Mouse (Mus musculus) gastrocnemius, adult 2 months (tissue): Measurements from ENCODE around the gene Mrvi1. TPM values are rescaled to one million over a fixed set of nuclear protein-coding genes. Genes with fewer than 3 reads are reported as not detected.
"Not testable (repeated sequence)": the region's sequence is repeated elsewhere in the genome, so short reads cannot be mapped to it uniquely, and the experiment has no call there.

ENCODE experiments used
- DNase-seq: peaks from one replicate; pipeline ENCODE4 v3.0.0; 2022
- H3K27ac ChIP-seq: fragments of 200-600 bp; 2 replicates; pipeline ENCODE4 v1.8.1; 2022; ENCODE audit warnings: mild to moderate bottlenecking
- H3K4me3 ChIP-seq: fragments of 200-600 bp; 2 replicates; pipeline ENCODE4 v1.8.1; 2022; ENCODE audit warnings: mild to moderate bottlenecking, moderate library complexity
- CTCF ChIP-seq: fragments of 200-600 bp; IDR thresholded peaks from 2 replicates; pipeline ENCODE4 v1.8.1; 2022; ENCODE audit warnings: antibody characterized with exemption, mild to moderate bottlenecking, moderate library complexity
- intact Hi-C: fragments of 180-260 bp; cut with DNase I; formaldehyde crosslinking; loops from one replicate; pipeline ENCODE4 v1.15.1; 2025
- total RNA-seq, 2 experiments: library from RNA; stranded (reverse); gene quantifications; 2 replicates each; pipeline ENCODE4 v1.2.3; 2021

Mrvi1 gene
- total RNA-seq, 2 experiments from 2014 or later: 4.1 to 4.7 TPM

- no peak for TF ChIP-seq CTCF
- H3K4me3 ChIP-seq: no peak overlapping the region
- H3K27ac ChIP-seq: 0 out of 2 replicates have a peak overlapping the region, but pooled peaks have one; percentile 16
- no peak for DNase-seq
- intact Hi-C loops: no loop called here
Measured at GRCm38 (mm10) chr7:110919721-110920120, 62.5 kb downstream of the Mrvi1 start.

- no peak for DNase-seq
- intact Hi-C loops: no loop called here
- no peak overlapping the region for H3K4me3 ChIP-seq
- TF ChIP-seq CTCF: no peak
- H3K27ac ChIP-seq: no peak overlapping the region
Measured at GRCm38 (mm10) chr7:110915913-110916312, 66.3 kb downstream of the Mrvi1 start.

- H3K4me3 ChIP-seq: no peak overlapping the region
- intact Hi-C loops: no loop called here
- no peak for DNase-seq
- no peak for TF ChIP-seq CTCF
- H3K27ac ChIP-seq: no peak overlapping the region
Measured at GRCm38 (mm10) chr7:110914531-110914930, 67.7 kb downstream of the Mrvi1 start.

GRCm38 (mm10) chr7:110913754-110914153, 68.5 kb downstream of the Mrvi1 start:
- no peak overlapping the region for H3K27ac ChIP-seq
- no peak for TF ChIP-seq CTCF
- intact Hi-C loops: no loop called here

GRCm38 (mm10) chr7:110908209-110909144, 73.8 kb downstream of the Mrvi1 start:
- DNase-seq: no peak
- H3K27ac ChIP-seq: no peak overlapping the region
- intact Hi-C loops: no loop called here
- no peak overlapping the region for H3K4me3 ChIP-seq
- no peak for TF ChIP-seq CTCF

More at GRCm38 (mm10) chr7:110913754-110914153, 68.5 kb downstream of the Mrvi1 start:
- H3K4me3 ChIP-seq: no peak overlapping the region
- no peak for DNase-seq

- TF ChIP-seq CTCF: no peak
- H3K4me3 ChIP-seq: no peak overlapping the region
- H3K27ac ChIP-seq: no peak overlapping the region
- intact Hi-C loops: no loop called here
- no peak for DNase-seq
Measured at GRCm38 (mm10) chr7:110906566-110906965, 75.7 kb downstream of the Mrvi1 start.

- no peak overlapping the region for H3K27ac ChIP-seq
- intact Hi-C loops: no loop called here
- H3K4me3 ChIP-seq: no peak overlapping the region
- no peak for TF ChIP-seq CTCF
- no peak for DNase-seq
Measured at GRCm38 (mm10) chr7:110903226-110903625, 79.0 kb downstream of the Mrvi1 start.

GRCm38 (mm10) chr7:110897202-110897601, 85.1 kb downstream of the Mrvi1 start:
- no peak for TF ChIP-seq CTCF
- H3K27ac ChIP-seq: no peak overlapping the region
- no peak overlapping the region for H3K4me3 ChIP-seq
- DNase-seq: no peak
- intact Hi-C loops: no loop called here

- TF ChIP-seq CTCF: no peak
- Histone ChIP-seq H3K4me3 (no peak overlapping the region), H3K27ac (peak overlapping the region; percentile 24; the same call in 1 of the 2 replicates)
- intact Hi-C loops: no loop called here
- no peak for DNase-seq
Measured at GRCm38 (mm10) chr7:110896453-110896852, 85.8 kb downstream of the Mrvi1 start.

GRCm38 (mm10) chr7:110895772-110896171, 86.5 kb downstream of the Mrvi1 start:
- DNase-seq, intact Hi-C loops, H3K4me3 ChIP-seq: not testable (repeated sequence)
- H3K27ac ChIP-seq: peak overlapping the region; percentile 50; the same call in 1 of the 2 replicates

- no peak overlapping the region for H3K4me3 ChIP-seq
- no peak for TF ChIP-seq CTCF
- intact Hi-C loops: no loop called here
- no peak overlapping the region for H3K27ac ChIP-seq
- no peak for DNase-seq
Measured at GRCm38 (mm10) chr7:110894673-110895072, 87.6 kb downstream of the Mrvi1 start.

- H3K27ac ChIP-seq: no peak overlapping the region
- no peak overlapping the region for H3K4me3 ChIP-seq
- intact Hi-C loops: no loop called here
- no peak for DNase-seq
- no peak for TF ChIP-seq CTCF
Measured at GRCm38 (mm10) chr7:110893943-110894610, 88.2 kb downstream of the Mrvi1 start.

- Histone ChIP-seq H3K4me3 (no peak overlapping the region), H3K27ac (peak overlapping the region; percentile 56)
- DNase-seq: peak; percentile 56
- intact Hi-C loops: no loop called here
- TF ChIP-seq CTCF: no peak
Measured at GRCm38 (mm10) chr7:110891501-110891986, 90.7 kb downstream of the Mrvi1 start.
